Mouse (Mus musculus): ENCODE data around the gene Galk1. TPM values are rescaled to one million over a fixed set of nuclear protein-coding genes. Genes with fewer than 3 reads are reported as not detected.

The Galk1 gene
- total RNA-seq, 2 experiments from 2014 or later = 14.6 to 16.9 TPM

DNA sequence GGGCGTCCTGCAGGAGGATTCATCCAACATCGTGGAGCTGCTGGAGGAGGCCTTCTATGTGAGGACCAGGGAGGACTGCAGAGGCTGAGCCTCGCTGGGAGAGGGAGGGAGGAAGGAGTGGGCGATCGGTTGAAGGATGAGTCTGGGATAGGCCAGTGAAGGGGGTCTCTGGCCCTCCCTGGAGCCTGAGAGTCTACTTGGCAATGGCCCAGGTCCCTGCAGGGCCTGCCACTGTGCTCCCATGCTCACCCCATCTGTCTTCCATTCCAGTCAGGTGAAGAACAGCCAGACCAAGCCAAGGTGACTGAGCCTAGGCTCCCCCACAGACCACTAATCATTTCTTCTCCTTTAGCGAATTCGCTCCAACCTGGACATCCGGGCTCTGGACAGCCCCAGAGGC is 29.2 kb downstream of the Galk1 start:
- DNase-seq (ENCODE audit: low spot score in 2 of 2) = no peak

DNA sequence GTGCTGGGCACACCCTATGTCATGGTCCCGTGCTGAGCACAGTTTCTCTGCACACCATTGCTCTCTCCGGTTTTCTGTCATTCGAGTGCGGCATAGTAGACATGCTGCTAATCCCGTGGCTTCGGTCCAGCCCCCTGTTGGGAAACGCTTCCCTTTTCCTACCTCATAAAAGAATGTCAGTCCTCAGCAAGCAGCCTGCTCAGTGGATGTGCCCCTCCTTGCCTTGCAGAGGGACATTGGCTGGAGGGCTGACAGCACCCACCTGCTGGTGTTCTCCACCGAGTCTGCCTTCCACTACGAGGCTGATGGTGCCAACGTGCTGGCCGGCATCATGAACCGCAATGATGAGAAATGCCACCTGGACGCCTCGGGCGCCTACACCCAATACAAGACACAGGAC is 30.0 kb downstream of the Galk1 start:
- no peak for DNase-seq (ENCODE audit: low spot score in 2 of 2)

DNA sequence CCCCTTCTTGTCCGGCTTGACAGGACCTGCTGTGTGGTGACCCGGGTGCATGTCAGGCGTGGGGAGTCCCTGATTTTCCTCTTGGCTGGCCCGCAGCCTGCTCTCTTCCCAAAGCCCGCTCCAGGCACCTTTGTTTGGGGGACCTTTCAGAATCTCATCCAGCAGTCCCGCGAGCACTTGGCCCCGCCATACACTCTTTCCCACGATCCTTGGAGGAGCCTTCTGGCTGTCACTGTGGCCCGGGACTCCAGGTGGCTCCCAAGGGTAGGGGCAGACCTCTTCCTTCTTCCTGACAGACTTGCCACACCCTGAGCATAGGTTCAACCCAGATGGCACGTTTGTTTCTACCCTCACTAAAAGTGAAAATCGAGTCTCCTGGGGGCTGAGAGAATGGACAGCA is 37.0 kb downstream of the Galk1 start:
- DNase-seq (ENCODE audit: low spot score in 2 of 2) = no peak

DNA sequence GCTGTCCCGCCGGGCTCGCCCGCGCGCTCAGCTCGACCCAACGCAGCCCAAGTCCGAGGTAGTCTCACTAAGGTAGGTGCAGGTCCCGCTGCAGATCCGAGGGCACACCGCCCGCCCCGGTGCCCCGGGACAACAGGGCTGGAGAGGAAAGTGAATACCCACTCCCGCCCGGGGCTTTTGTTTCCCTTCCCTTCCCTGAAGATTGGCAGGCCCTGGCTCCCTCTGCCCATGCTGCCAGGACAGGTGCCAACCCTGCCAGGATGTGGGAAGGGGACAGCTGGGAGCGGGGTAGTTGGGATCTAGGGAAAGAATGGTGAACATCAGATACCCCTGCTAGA is 37.5 kb downstream of the Galk1 start:
- DNase-seq (ENCODE audit: low spot score in 2 of 2) = no peak

DNA sequence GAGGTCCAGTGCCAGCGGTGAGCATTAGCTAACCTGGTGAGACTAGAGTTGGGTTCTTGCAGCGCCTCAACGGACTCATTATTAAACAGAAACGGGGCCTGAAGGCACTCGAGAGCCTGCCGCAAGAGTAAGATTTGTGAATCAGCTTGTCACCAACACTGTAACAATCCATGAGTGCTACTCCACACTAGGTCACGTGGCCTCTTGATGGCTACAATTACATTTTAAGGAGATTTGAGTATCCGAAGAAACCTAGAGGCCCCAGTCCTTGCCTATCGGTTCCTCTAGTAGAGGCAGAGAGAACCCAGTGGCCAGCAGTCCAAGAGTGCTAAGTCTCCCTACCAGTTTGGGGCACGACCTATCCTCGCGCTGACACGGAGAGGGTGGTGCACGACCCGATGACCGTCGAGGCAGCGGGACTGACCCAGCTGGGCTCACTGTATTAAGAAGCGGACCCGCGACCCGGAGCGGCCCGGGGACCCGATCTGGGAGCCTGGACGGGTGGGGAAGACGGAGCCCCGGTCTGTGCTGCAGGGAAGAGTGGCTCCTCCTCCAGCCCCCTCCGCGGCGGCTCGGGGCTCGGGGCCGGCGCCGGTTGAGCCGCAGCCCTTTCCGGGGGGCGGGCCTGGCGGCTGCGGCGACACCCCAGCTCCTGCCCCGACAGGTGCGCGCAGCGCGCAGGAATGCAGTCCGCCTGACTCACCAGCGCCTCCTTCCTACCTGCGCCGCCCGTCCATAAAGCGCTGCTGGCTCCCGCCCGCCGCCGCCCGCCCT is 38.0 kb downstream of the Galk1 start, which contains the start of gene Itgb4:
Gene Itgb4 (plus strand): TSS at position 401 of the 774 bp plus-strand sequence.
- DNase-seq (ENCODE audit: low spot score in 2 of 2) = no peak

DNA sequence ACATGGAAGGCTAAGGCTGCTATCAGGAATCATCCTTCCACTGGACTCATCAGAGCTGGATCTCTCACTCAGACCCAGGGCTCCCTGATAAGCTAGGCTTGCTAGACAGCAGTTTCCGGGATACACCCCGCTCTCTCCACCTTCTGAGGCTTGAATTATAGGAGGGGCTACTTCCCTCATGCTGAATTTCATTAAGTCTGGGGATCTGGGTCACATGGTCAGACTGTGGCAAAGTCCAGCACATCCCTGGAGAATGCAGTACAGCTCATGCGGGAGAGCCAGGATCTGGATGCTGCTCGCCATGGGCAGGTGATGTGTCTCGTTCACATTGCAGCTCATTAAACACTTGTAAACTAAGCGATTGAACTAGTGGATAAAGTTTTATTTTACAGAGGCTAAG is 41.5 kb downstream of the Galk1 start:
- DNase-seq (ENCODE audit: low spot score in 2 of 2) = no peak

DNA sequence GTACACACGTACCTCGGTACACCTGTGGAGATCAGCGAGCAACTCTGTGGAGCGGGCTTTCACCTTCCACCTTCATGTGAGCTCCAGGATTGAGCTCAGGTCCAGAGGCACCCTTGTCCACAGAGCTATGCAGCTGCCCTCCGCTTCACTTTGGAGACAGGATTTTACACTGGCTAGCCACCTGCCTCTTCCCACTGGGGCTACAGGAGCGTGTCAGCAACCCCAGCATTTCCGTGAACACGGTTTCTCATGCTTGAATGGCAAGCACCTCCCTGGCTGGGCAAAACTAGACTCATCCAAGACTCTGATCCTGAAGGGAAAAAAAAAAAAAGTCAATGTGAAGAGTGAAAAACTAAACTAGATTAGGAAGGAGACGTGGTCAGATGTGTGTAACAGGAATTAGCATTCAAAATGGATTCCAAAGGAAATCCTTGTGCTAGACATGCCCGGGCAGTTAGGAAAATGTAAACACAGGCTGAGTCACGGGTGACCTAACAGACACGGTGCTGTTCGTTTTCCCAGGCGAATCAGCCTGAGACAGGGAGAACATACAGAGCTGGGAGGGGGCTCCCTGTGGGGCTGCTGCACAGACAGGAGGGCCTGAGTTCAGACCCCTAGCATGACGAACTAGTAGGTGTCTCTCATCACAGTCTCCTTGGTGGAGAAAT is 42.4 kb downstream of the Galk1 start:
- DNase-seq (ENCODE audit: low spot score in 2 of 2) = no peak

DNA sequence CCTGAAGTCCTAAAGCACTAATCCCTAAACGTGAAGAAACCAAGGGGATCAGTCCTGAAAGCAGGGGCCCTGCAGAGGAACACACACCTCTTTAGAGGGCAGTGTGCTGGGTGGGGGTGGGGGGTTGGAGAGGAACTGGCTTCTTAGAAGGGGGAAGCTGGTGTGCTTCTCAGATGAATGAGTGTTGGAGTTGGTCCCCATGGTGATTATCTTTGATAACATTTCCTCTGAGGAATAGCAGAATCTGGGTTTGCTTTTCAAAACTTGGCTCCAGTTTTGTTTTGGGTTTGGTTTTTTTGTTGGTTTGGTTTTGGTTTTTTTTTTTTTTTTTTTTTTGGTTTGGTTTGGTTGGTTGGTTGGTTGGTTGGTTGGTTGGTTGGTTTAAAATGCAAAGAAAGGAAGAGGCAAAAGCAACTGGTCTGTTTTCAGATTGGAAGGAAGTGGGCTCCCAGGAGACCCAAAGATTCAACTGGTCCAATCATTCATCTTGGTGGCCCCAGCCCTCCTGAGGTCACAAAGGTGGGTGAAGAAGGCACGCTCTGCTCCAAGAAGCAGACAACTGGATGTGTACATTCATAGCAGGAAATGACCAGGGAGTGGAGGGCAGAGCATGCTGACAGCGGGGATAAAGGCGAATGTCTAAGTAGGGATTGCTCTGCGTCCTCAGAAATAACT is 43.7 kb downstream of the Galk1 start:
- DNase-seq (ENCODE audit: low spot score in 2 of 2) = no peak

DNA sequence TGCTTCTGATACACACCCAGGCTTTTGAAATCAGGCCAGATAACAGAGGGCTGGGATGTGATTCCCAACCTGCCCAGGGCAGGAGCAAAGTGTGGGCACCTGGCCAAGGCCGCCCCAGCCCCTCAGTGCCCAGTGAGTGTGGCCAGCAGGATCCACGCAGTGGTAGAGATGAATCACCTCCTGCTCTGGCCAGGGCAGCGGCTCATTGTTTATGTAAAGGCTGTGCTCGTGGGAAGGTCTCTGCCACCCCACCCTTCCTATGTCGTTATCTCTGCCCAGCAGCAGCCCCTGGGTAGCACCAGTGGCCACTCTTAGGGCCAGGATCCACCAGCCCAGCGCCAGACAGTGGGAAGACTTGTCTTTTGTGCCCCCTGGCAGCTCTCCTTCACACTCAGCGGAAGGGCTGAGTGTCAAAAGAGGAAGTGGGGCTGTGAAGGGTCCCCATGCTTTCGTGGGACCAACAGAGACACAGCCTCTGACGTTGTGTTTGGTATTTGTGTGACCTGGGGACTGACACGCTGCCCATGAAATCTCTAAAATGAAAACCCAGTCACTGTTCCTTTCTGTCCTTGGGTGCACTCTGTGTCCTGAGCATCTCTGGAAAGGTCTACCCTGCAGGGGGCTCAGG is 47.4 kb downstream of the Galk1 start:
- no peak for DNase-seq (ENCODE audit: low spot score in 2 of 2)

DNA sequence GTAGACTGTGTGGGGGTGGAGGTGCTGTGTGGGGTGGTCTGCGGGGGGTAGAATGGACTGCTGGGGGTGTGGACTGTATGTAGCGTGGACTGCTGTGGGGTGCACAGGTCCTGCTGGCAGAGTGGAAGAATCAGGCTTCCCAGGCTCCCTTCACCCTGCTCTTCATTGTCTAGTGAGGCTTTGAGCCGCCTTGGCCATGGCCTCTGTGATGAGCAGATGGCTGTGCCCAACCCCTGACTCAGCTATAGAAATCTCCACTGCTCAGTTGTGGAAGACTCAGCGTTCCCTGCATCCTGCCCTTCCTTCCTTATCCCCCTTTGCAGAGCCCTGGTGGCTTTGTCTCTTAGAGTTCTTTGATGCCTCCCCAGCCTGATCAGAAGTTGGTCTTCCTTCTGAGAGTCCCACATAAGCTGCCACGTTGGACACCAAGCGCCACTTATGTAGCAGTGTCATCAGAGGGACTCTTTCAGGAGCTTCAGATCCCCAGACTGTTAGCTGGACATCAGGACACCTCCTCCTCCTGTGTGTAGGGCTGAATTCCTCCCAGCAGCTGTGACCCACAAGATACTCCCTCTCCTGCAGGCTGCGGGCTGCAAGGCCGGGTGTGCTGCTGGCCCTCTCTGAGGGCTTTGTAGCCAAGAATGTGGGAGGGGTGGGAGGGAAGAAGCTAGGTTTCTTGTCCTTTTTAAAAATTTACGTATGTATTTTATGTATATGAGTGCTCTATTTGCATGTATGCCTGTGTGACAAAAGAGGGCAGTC is 49.7 kb downstream of the Galk1 start:
- DNase-seq (ENCODE audit: low spot score in 2 of 2) = no peak

DNA sequence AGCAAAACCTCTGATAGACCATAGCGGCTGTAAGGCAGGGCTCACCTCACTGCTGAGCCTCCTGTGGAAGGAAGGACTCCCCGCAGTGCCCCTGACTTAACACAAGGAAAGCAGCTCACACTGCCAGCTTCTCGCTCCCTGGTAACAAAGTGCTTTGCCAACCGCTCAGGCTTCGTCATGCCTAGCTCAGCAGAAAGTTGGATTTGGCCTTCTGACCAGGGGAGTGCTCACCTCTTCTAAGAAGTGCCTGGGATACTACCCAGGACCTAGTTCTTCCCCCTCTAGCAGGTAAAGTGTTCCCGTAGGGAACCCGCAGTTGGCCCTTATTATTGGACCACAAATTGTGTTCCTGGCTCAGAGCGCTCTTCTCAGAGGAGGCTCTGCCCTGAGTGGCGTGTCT is 53.5 kb downstream of the Galk1 start:
- DNase-seq (ENCODE audit: low spot score in 2 of 2) = no peak

Other genes starting within 250 kb of the Galk1 start
- 10 to 100 TPM; 37.8 to 42.3 TPM for gene Tmem94, start 247.3 kb downstream of the Galk1 start, total RNA-seq (2021)
- 10 to 100 TPM; 22.0 to 24.8 TPM for gene Caskin2, start 199.1 kb downstream of the Galk1 start, total RNA-seq (2021)
- gene Tsen54, start 198.0 kb downstream of the Galk1 start, total RNA-seq (2021) = 10 to 100 TPM; 12.4 to 15.0 TPM
- 1 to 10 TPM; 2.3 to 3.2 TPM for gene Llgl2, start 188.7 kb downstream of the Galk1 start, total RNA-seq (2021)
- gene Myo15b, start 154.3 kb downstream of the Galk1 start, total RNA-seq (2021) = under 1 TPM; 0.35 to 0.36 TPM
- 1 to 10 TPM in 1 of 2 experiments, under 1 TPM in 1; 0.67 to 2.0 TPM for gene Smim5, start 112.8 kb downstream of the Galk1 start, total RNA-seq (2021)
- not detected for gene Smim6, start 100.7 kb downstream of the Galk1 start, total RNA-seq (2021)
- gene Sap30bp, start 79.4 kb downstream of the Galk1 start, total RNA-seq (2021) = 10 to 100 TPM; 39.2 to 50.4 TPM
- gene Recql5, start 79.2 kb downstream of the Galk1 start, total RNA-seq (2021) = 10 to 100 TPM; 23.2 to 25.7 TPM
- gene Itgb4, start 38.0 kb downstream of the Galk1 start, total RNA-seq (2021) = 1 to 10 TPM; 1.4 to 2.2 TPM
- 100 to 1,000 TPM; 338 to 355 TPM for gene H3f3b, start 15.2 kb upstream of the Galk1 start, total RNA-seq (2021)
- gene Unk, start 17.6 kb upstream of the Galk1 start, total RNA-seq (2021) = 10 to 100 TPM; 22.0 to 25.3 TPM
- 1 to 10 TPM; 1.3 to 2.1 TPM for gene Unc13d, start 65.2 kb upstream of the Galk1 start, total RNA-seq (2021)
- gene Wbp2, start 74.3 kb upstream of the Galk1 start, total RNA-seq (2021) = 100 to 1,000 TPM; 287 to 295 TPM
- 1 to 10 TPM; 5.7 to 7.8 TPM for gene Trim47, start 114.5 kb upstream of the Galk1 start, total RNA-seq (2021)
- gene Trim65, start 118.4 kb upstream of the Galk1 start, total RNA-seq (2021) = 1 to 10 TPM; 6.0 to 6.6 TPM
- 10 to 100 TPM; 55.3 to 63.7 TPM for gene Mrpl38, start 126.1 kb upstream of the Galk1 start, total RNA-seq (2021)
- 100 to 1,000 TPM in 1 of 2 experiments, 10 to 100 TPM in 1; 87.9 to 102 TPM for gene Fbf1, start 155.4 kb upstream of the Galk1 start, total RNA-seq (2021)
- gene Ten1, start 186.1 kb upstream of the Galk1 start, total RNA-seq (2021) = 10 to 100 TPM; 42.9 to 53.7 TPM
- 100 to 1,000 TPM; 123 to 125 TPM for gene Acox1, start 186.3 kb upstream of the Galk1 start, total RNA-seq (2021)
- under 1 TPM; 0.44 to 0.72 TPM for gene Evpl, start 225.4 kb upstream of the Galk1 start, total RNA-seq (2021)